Mouse (Mus musculus) mammary gland, adult 2 months (tissue): ENCODE data around the gene Olfr491. TPM values are rescaled to one million over a fixed set of nuclear protein-coding genes. Genes with fewer than 3 reads are reported as not detected.

ENCODE experiments used
- polyA plus RNA-seq: library from polyadenylated mRNA; depleted of rRNA; stranded (reverse); fragments of >200 nt; gene quantifications from 2 replicates; pipeline ENCODE4 v1.2.3, GENCODE M21; 2012; ENCODE audit warnings: low replicate concordance; rRNA removed

The Olfr491 gene
- polyA plus RNA-seq: not detected in 2 replicates

DNA sequence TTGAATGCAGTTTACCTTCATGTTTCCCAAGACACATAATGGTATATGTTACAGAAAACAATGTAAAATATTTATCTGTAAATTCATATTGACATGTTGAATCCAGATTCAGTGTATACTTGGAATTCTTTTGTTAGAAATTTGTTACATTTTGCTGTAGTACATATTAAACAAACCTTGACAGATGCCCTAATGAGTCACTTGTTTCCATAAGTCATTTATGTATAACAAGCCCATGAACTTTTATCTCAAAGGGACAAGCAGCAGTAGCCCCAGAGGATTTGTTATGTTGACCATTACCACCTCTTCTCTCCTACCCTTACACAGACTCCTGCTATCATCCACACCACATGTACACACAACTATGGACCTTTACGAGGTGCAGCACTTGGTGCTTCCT lies at the start of gene Olfr491:
Gene Olfr491, plus strand, starts transcription at position 301 of the 400 bp plus-strand sequence.

GRCm38 (mm10) chr7:108288834-108289233 lies 24.4 kb upstream of the Olfr491 start, which contains the start of gene Olfr490:
TSS of gene Olfr490 (minus strand) at chr7:108288934.

GRCm38 (mm10) chr7:108323574-108323973 lies 10.3 kb downstream of the Olfr491 start, which contains the start of gene Olfr492:
TSS of gene Olfr492 (minus strand) at chr7:108323674.

DNA sequence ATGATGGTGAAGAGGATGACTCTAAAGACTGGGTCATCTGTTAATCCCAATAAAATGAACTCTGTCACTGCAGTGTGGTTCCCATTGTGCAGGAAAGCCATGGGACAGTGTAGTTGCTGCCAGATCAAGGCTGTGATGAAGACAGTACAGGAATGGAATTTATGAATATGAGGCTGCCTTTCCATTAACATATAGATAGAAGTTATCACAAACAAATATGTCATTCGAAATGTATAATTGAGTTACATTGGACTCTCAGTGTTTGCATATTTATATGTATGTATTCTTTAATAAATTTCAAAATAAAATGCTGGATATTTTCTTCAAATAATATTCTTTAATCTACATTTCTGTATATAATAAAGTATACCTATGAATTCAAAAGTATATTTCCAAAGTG lies 33.6 kb downstream of the Olfr491 start, which contains the start of gene Olfr493:
Gene Olfr493, minus strand, starts transcription at position 101 of the 400 bp plus-strand sequence.

GRCm38 (mm10) chr7:108365035-108365434 lies 51.8 kb downstream of the Olfr491 start, which contains the start of gene Olfr494:
TSS of gene Olfr494 (plus strand) at chr7:108365335.

Other genes starting within 250 kb of the Olfr491 start
- not detected in 2 replicates for gene Olfr480, start 246.1 kb upstream of the Olfr491 start, polyA plus RNA-seq
- not detected in 2 replicates for gene Olfr481, start 233.6 kb upstream of the Olfr491 start, polyA plus RNA-seq
- gene Olfr482, start 215.9 kb upstream of the Olfr491 start, polyA plus RNA-seq: not detected in 2 replicates
- gene Olfr483, start 212.6 kb upstream of the Olfr491 start, polyA plus RNA-seq: not detected in 2 replicates
- gene Olfr484, start 186.0 kb upstream of the Olfr491 start, polyA plus RNA-seq: not detected in 2 replicates
- gene Olfr485, start 153.6 kb upstream of the Olfr491 start, polyA plus RNA-seq: not detected in 2 replicates
- gene Olfr486, start 140.7 kb upstream of the Olfr491 start, polyA plus RNA-seq: not detected in 2 replicates
- gene Olfr487, start 98.8 kb upstream of the Olfr491 start, polyA plus RNA-seq: not detected in 2 replicates
- not detected in 2 replicates for gene Olfr488, start 55.1 kb upstream of the Olfr491 start, polyA plus RNA-seq
- not detected in 2 replicates for gene Olfr490, start 24.5 kb upstream of the Olfr491 start, polyA plus RNA-seq
- not detected in 2 replicates for gene Olfr492, start 10.2 kb downstream of the Olfr491 start, polyA plus RNA-seq
- gene Olfr493, start 33.5 kb downstream of the Olfr491 start, polyA plus RNA-seq: not detected in 2 replicates
- not detected in 2 replicates for gene Olfr494, start 51.9 kb downstream of the Olfr491 start, polyA plus RNA-seq
- gene Olfr495, start 79.7 kb downstream of the Olfr491 start, polyA plus RNA-seq: not detected in 2 replicates
- not detected in 2 replicates for gene Olfr497, start 107.0 kb downstream of the Olfr491 start, polyA plus RNA-seq
- not detected in 2 replicates for gene Olfr498, start 151.9 kb downstream of the Olfr491 start, polyA plus RNA-seq
- gene Olfr502, start 211.6 kb downstream of the Olfr491 start, polyA plus RNA-seq: not detected in 2 replicates
- gene Olfr503, start 231.1 kb downstream of the Olfr491 start, polyA plus RNA-seq: not detected in 2 replicates